Comparison of ENCODE assay signal across 12 mouse cellular contexts in the genomic region with DNA sequence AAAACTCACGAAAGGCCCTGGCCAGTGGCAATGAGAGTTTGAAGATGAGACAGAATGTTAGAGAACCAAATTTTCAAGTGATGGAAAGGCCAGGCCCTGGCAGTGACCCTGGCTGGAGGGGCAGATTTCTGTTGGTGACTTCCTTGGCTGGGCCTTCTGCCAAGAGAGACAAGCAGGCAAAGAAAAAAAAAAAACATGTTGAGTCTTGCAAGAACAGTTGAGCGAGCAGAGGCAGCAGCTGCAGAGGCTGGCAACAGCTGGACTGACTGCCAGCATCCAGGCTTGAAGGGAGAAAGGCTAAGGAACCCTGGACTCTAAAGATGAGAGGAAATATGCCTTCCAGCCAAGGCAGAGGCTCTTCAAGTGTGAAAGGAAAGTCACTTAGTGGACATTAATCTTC. TPM values are rescaled to one million over a fixed set of nuclear protein-coding genes. Genes with fewer than 3 reads are reported as not detected.
A peak's percentile ranks its signal among the peaks of the same experiment; 100 is the strongest.
DNase-seq lines count a peak whose midpoint lies in the region; ATAC-seq lines count a peak whose summit lies in the region.
"Had no signal": no experiment of that assay in that cellular context is flagged by ENCODE, and none has a peak within 500 bp of the region (broad histone marks: within the 10 kb centered on the region; RNA-seq: fewer than 3 reads in every experiment).

No protein-coding gene starts in this region.

- peak; percentile 6 for DNase-seq in gastrocnemius, postnatal 25 days
- no peak for DNase-seq in gastrocnemius, adult 8-10 months (ENCODE audit: low spot score in 2 of 2)
- DNase-seq in ovary, adult 18-20 months (ENCODE audit: low spot score): peak; percentile 21
- no peak for DNase-seq in ovary, postnatal 10 days (ENCODE audit: low spot score)
- DNase-seq in adrenal gland, postnatal 25 days: peak; percentile 18
- DNase-seq in lung, postnatal 4 days: peak; percentile 13 to 49
- DNase-seq in left cerebral cortex, postnatal 25 days (ENCODE audit: low spot score in 2 of 2): no peak
- DNase-seq: cerebellum, adult 9-11 months; thymus, postnatal 25 days had no signal

- no peak for ATAC-seq in cerebellum, adult (ENCODE audit: insufficient number of reproducible peaks, low FRiP score, low TSS enrichment)
- ATAC-seq: forebrain, embryonic 13.5 days; midbrain, embryonic 16.5 days had no signal

- intact Hi-C loops in left cerebral cortex, postnatal 25 days (cut with DNase I): no loop called here

RNA-seq across cellular contexts. Expression of gene Mex3b, which starts 28.5 kb away (rescaled TPM):
- 1 to 10 TPM in 1 of 2 experiments, under 1 TPM in 1; 0.80 to 1.1 TPM for total RNA-seq in gastrocnemius, postnatal 25 days (2021)
- total RNA-seq in gastrocnemius, adult 8-10 months (2022): under 1 TPM; 0.11 to 0.25 (median 0.19) TPM
- 2.1 and 3.2 TPM in 2 replicates for total RNA-seq in adrenal gland, postnatal 25 days (2021)
- total RNA-seq in left cerebral cortex, postnatal 25 days (2021): 10 to 100 TPM; 23.3 to 29.2 TPM

Comparison
In these comparisons a context has a peak if more than half of its experiments do, and no peak if none do; other contexts are left out.
1. DNase-seq: peak in gastrocnemius, postnatal 25 days (single experiment), ovary, adult 18-20 months (single experiment), adrenal gland, postnatal 25 days (single experiment) and lung, postnatal 4 days (2 of 2); none in gastrocnemius, adult 8-10 months (0 of 2), ovary, postnatal 10 days (single experiment) and left cerebral cortex, postnatal 25 days (0 of 2).